Mouse (Mus musculus) spleen, adult 12 weeks (tissue): ENCODE measurements around the gene Gpr119.

Experiments used
- DNase-seq: peaks from one replicate; pipeline ENCODE4 v3.0.0; 2022; ENCODE audit warnings: low spot score

Gene Gpr119

GRCm38 (mm10) chrX:48674171-48674570 is at the start of gene Gpr119:
TSS of gene Gpr119 (minus strand) at chrX:48674478.
- no peak for DNase-seq

DNA sequence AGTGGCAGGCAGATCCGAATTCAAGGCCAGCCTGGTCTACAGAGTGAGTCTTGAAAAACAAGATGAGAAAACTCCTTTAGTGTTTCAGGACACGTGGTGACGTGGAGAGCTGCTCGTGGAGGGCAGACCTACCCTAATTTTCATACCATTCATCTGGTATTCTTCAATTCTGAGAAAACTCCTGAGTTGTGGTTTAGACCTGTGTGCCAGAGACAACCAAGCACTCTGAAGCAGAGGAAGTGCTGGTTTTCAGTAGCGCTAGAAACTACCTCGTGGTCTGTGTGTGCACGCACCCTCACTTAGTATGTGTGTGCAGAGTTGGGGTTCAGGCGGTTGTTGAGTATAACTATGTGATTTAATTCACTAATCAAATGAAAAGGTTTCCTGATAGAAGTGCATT is 38.6 kb upstream of the Gpr119 start:
- DNase-seq = no peak

DNA sequence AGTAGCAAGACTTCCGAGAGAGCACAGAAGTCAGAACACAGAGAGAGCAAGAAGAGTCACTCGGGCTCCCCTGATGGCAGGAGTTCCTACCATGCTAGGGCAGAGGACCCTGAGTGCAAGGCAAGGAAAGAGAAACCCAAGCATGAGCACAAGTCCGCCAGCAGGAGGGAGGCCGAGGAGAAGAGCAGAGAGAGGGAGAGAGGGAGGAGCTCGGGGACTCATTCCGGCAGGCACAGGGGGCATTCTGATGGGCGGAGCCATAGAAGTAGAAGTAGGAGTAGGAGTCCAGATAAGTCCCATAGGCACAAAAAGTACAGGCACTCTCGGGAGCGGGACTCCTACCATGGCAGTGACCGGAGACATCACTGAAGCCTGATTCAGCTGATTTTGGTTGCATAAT is 35.4 kb upstream of the Gpr119 start:
- no peak for DNase-seq

GRCm38 (mm10) chrX:48694864-48695371 is 20.6 kb upstream of the Gpr119 start, which contains the start of gene Rbmx2:
TSS of gene Rbmx2 (plus strand) at chrX:48695004.
- DNase-seq = peak; percentile 81

DNA sequence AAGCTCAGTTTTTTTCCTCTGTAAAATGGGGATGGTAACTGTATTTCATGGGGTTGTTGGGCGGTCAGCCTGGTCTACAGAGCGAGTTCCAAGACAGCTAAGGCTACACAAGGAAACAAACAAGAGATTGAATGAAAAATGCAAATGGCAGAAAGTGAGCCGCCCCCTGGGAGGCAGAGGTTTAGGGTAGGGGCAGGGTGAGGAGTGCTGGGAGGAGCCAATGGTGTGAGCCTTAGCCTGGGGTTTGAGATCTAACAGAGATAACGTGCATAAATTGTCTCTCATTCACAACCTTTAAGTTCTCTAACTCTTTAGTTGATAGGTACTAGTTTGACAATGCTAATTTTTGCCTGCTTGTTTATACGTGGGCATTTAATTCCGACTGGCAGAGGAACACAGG is 20.2 kb upstream of the Gpr119 start:
- DNase-seq = no peak

GRCm38 (mm10) chrX:48683857-48684256 is 9.6 kb upstream of the Gpr119 start:
- DNase-seq = no peak

- DNase-seq = no peak
Measured at GRCm38 (mm10) chrX:48683451-48683850, 9.2 kb upstream of the Gpr119 start.

DNA sequence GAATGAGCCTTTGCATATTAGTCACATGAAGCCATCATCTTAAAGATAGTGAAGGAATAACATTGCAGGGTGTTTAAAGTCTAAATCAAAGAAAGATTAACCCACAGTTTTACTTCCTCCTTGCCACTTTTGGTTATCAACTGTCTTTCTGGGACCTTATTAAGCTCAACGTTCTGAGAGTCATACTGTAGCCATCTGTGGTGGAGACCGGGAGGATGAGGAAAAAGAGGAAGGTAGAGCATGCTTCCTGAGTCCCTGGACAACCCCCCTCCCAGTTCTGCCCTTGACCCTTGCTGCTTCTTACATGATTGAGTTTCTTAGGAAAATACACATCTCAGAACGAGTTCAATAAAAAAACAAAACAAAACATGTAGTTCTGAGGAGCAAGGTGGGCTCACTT is 2.6 kb downstream of the Gpr119 start:
- no peak for DNase-seq

- no peak for DNase-seq
Measured at GRCm38 (mm10) chrX:48669588-48669987, 4.7 kb downstream of the Gpr119 start.

DNA sequence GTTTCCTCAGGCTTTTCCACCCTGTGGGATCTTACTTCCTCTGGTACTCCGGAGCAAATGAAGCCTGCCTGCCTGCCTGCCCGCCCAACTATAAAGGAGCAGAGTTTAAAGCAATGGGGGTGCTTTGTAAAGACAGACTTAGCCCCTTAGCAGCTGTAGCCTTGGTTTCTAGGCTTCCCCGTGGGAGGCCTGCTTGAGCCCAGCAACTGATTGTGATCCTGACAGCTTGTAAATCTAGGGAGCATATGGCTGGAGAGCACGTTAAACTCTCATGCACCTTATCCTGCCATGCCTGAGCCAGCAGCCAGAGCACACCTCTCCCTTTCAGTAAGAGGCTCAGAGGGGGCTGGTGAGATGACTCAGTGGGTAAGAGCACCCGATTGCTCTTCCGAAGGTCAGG is 7.5 kb downstream of the Gpr119 start:
- no peak for DNase-seq

DNA sequence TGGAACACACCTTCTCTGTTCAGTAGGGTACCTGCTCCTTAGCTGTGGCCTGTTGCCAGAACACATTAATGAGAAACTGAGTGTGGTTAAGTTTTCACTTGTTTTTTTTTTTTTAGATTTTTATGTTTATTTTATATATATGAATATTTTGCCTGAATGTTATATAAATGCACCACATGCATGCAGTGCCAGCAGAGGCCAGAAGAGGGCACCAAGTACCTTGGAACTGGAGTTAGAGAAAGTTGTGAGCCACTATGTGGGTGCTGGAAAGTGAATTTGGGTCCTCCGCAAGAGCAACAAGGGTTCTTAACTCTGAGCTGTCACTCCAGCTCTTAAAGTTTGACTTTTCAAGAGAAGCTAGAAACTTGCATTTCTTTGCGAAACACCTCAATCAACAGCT is 30.2 kb downstream of the Gpr119 start:
- peak; percentile 7 for DNase-seq

DNA sequence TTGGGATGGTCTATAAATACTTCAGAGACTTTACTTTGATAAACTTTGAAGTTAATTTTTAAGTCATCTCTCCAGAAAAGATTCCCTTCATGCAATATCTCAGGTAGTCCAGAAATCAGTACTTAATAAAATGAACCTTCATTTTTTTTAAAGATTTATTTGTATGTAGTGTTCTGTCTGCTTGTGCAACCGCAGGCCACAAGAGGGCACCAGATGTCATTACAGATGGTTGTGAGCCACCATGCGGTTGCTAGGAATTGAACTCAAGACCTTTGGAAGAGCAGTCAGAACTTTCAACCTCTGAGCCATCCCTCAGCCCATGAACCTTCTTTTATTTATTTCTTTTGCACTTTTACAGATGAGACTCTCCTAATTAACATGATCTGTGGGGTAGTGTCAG is 37.2 kb downstream of the Gpr119 start:
- no peak for DNase-seq

GRCm38 (mm10) chrX:48624054-48624420 is 50.2 kb downstream of the Gpr119 start:
- no peak for DNase-seq

- DNase-seq = peak; percentile 64
Measured at GRCm38 (mm10) chrX:48623379-48624053, 50.8 kb downstream of the Gpr119 start, which contains the start of gene Slc25a14. TSS of gene Slc25a14 (plus strand) at chrX:48623413.

DNA sequence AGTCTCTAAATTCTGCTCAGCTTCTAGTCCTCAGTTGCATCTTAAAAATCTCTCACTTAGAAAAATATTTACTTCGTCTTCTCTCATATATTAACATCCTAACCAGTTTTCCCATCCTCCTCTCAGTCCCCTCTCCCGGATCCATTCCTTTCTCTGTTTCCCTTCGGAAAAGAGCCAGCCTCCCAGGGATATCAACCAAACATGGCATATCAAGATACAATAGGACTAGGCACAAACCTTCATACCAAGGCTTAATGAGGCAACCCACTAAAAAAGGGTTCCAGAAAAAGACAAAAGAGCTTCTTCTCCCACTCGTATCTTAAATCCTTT is 51.3 kb downstream of the Gpr119 start:
- no peak for DNase-seq
